ENCODE assay signal across 16 mouse cellular contexts in the genomic region with DNA sequence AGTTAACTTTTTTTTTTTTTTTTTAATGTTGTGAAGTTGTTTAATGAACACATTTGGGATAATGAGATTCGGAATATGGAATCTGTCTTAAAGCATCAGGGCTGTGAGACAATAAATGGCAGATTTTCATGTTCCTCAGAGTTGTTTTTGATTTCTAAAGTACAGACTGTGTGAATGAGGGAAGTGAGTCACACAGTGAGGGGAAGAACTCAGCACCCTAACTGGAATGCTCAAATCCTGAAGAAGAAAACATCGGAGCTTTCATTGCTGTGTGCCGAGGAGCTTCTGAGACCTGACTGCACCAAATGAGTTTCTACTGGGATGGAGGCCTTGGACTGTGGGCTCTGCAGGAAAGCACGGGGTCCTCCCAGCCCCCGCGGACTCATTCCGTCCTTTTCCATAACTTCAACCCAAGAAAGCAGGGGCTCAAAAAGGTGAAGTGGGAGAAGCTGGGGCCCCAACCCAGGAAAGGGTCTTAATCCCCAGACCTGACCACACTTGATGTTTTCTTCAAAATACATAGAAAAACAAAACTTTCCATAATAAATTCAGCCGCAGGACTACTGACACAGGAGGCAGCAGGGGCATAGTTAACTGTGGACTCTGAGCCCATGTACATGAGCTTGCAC.
"Had no signal": no experiment of that assay in that cellular context is flagged by ENCODE, and none has a peak within 500 bp of the region (broad histone marks: within the 10 kb centered on the region; RNA-seq: fewer than 3 reads in every experiment).

No protein-coding gene starts in this region.

- H3K27ac ChIP-seq: liver, embryonic 15.5 days; midbrain, embryonic 12.5 days; midbrain, embryonic 15.5 days; neural tube, embryonic 12.5 days had no signal

- H3K27me3 ChIP-seq: liver, embryonic 15.5 days; lung, embryonic 15.5 days; megakaryocyte, embryonic 14.5 days; midbrain, embryonic 12.5 days; midbrain, embryonic 15.5 days; neural tube, embryonic 12.5 days had no signal

- H3K4me2 ChIP-seq: liver, embryonic 15.5 days; lung, embryonic 15.5 days; midbrain, embryonic 12.5 days; midbrain, embryonic 15.5 days; neural tube, embryonic 12.5 days had no signal

- H3K4me3 ChIP-seq: liver, embryonic 15.5 days; lung, embryonic 15.5 days; midbrain, embryonic 12.5 days; midbrain, embryonic 15.5 days; neural tube, embryonic 12.5 days had no signal

- H3K9ac ChIP-seq: liver, embryonic 15.5 days; liver, postnatal 0 days; lung, embryonic 15.5 days; midbrain, embryonic 12.5 days; midbrain, embryonic 15.5 days; neural tube, embryonic 12.5 days had no signal

- ATAC-seq: liver, postnatal 0 days; lung, postnatal 0 days; midbrain, embryonic 15.5 days had no signal

- DNase-seq: liver, postnatal 0 days; lung, adult 2 months; lung, postnatal 14 days; lung, postnatal 36 days; right cerebral cortex, postnatal 14 days; spleen, adult 18-20 months; thymus, adult 2 months; thymus, postnatal 25 days; thymus, postnatal 4 days had no signal

- H3K9me3 ChIP-seq: liver, embryonic 15.5 days; lung, embryonic 15.5 days; megakaryocyte, embryonic 14.5 days; midbrain, embryonic 12.5 days; midbrain, embryonic 15.5 days; neural tube, embryonic 12.5 days had no signal

- H3K4me1 ChIP-seq: liver, embryonic 15.5 days; lung, embryonic 15.5 days; midbrain, embryonic 12.5 days; midbrain, embryonic 15.5 days; neural tube, embryonic 12.5 days had no signal

- H3K36me3 ChIP-seq: liver, embryonic 15.5 days; lung, embryonic 15.5 days; midbrain, embryonic 12.5 days; midbrain, embryonic 15.5 days; neural tube, embryonic 12.5 days had no signal
